Mouse (Mus musculus) adrenal gland, postnatal 25 days (tissue): ENCODE measurements around the gene Eme2. TPM values are rescaled to one million over a fixed set of nuclear protein-coding genes. Genes with fewer than 3 reads are reported as not detected.

Experiments
- DNase-seq: peaks from one replicate; pipeline ENCODE4 v3.0.0; 2021; ENCODE audit warnings: mixed read lengths
- total RNA-seq: library from RNA; stranded (reverse); gene quantifications from 2 replicates; pipeline ENCODE4 v1.2.3, GENCODE M21; 2021

Gene Eme2
- total RNA-seq, 1 experiment from 2014 or later: 69.2 TPM

GRCm38 (mm10) chr17:24896241-24896992 lies 1.5 kb upstream of the Eme2 start, which contains the start of gene Nme3:
Nme3 (plus strand) TSS chr17:24896500.
- peak; percentile 83 for DNase-seq

DNA sequence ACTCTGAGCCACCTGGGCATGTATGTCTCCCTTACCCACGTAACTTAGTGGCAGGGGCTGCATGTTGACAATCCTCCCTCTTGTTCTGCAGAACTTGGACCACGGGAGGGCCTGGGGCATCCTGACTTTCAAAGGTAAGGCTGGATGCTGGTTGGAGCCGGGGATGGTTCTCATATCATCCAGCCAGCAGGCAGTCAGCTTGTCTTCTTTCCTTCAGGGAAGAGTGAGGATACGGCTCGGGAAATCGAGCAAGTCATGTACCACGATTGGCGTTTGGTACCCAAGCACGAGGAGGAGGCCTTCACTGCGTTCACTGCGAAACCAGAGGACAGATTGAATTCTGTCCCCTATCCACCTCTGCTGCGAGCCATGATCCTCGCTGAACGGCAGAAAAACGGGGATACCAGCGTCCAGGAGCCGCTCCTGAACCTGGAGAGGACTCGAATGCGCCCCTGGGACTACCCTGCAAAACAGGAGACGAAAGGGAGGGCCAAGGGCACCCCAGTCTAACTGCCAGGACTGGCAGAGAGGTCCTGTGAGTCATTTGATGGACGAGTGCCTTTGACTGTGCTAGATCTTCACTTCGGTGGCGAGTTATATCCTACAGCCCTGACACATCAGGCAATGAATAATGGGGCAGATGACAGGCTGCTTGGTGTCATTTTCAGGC lies 819 bp upstream of the Eme2 start:
- DNase-seq: peak; percentile 57

DNA sequence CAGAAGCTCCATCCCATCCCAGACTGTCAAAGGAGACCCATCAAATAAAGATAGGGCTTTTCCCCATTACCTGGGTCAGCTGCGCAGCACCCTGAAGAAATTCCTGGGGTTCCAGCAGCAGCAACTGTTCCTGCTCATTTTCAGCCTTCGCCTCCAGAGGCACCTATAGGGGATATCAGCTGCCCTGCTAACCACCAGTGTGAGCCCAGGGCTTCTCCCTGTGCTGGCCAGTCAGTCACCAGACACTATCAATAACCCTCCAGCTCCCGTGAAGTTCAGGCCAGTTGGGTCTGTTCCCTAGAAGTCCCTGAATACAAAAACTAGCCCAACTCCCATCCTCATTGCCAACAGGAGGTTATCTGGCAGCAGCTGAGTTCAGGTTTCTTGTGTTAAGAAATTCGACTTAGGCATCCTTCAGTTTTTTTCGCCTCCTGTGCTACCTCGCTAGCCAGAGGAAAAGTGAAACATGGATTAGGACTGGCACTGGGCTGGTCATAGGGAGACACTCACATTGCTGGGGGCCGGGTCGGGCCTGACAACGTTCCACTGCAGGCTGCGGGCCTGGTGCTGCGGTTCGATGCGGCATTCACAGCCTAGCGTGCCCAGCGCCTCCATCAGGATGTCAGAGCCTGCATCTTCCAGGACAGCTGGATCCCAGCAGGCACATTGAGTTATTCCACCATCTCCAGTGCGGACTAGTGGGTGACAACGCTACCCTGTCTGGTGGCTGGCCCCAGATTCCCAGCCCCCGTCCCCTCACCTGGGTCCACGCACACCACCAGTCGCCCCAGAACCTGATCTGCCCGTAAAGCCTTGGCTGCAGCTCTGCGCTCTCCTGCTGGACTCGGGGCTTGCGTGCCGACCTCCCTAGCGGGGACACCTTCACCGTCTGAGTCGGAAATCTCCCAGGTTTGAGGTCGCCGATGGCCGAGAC lies 559 bp downstream of the Eme2 start:
- DNase-seq: no peak

GRCm38 (mm10) chr17:24893276-24893675 lies 1.6 kb downstream of the Eme2 start:
- DNase-seq: no peak

DNA sequence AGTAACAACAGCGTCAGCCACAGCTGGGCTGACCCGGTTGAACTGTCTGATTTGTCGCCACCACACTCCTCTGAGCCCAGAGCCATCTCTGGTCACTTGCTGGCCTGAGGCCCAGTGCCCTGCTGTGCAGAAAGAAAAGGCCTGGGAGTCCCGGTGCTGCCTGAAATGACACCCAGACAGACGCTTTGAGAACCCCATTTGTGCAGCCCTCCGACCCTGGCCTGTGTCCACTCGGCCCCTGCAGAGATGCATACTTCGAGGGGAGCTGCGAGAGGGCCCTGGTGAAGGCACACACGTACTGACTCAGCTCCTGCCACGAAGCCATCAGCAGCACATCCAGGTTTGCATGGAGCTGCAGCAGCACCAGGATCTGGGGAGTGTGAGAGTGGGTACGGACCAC lies 2.1 kb downstream of the Eme2 start:
- DNase-seq: no peak

- DNase-seq: no peak
Observed at GRCm38 (mm10) chr17:24891321-24891720, 3.6 kb downstream of the Eme2 start.

DNA sequence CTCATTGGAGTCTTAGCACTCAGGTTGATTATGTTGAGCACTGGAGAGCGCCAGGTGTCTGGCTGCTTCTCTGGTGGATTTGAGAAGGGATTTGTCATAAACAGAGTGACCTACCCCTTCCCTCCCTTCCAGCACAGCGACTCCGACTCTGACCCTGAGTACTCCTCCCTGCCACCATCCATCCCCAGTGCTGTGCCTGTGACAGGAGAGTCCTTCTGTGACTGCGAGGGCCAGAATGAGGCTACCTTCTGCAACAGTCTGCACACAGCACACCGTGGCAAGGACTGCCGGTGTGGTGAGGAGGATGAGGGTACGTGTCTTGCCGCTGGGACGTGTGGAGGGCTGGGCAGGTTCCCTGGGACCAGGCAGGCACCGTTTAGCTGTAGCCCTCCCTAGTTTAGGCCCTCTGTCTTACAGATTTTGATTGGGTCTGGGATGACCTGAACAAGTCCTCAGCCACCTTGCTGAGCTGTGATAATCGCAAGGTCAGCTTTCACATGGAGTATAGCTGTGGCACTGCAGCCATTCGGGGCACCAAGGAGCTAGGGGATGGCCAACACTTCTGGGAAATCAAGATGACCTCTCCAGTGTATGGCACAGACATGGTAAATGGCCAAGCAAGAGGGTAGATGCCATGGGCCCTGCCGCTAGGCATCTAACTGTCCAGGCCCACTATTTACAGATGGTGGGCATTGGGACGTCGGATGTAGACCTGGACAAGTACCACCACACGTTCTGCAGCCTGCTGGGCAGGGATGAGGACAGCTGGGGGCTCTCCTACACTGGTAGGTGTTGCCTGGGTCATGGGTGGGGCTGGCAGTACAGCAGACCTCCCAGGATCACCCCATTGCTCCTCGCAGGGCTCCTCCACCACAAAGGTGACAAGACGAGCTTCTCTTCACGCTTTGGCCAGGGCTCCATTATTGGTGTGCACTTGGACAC lies 4.5 kb downstream of the Eme2 start:
- DNase-seq: no peak

GRCm38 (mm10) chr17:24888862-24889261 lies 6.0 kb downstream of the Eme2 start:
- no peak for DNase-seq

DNA sequence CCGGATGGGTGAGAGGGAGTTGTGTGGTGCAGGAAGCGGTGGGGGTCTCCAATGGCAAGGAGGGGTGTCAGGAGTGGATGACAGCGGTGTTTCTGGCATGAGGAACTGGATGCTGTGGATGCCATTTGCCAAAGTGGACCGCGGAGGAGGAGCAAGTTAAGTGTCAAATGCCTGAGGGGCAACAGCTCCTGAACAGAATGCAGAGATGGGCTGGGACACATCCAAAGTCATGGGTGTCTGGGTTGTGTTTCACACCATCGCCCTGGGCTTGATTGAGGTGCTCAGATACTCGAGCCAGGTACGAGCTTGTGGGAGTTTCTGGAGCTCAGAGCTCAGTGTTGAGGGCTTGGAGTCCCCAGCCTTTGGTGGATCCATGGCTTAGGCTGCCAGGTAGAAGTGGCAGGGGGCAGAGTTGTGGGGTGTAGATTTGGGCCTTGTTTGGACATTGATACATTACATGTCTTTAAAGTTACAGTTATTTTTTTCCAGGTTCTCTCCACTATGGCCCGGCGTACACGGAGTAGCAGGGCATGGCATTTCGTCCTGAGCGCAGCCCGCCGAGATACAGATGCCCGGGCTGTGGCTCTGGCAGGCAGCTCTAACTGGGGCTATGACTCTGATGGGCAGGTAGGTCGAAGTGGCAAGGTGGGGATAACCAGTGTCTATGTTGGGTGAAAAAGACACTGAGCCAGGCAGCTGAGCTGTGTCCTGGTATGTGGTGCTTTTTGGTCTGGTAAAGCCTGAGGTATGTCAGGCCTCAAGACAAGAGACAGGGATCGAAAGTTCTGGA lies 7.4 kb downstream of the Eme2 start:
- DNase-seq: no peak

DNA sequence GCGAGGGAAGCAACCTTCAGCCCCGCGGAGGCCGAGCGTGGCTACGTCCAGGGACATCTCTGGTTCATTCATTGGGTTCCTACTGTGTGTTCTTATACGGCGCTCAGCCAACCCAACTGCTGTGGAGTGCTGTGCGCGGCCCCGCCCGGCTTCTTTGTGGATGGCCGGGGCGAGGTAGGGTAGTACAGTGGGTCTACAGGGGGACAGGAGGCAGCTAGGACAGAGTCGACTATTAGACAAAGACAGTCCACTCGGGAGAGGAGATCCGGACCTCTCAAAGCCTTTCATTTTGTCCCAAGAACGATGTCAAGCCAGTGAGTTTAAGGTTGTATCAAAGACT lies 8.0 kb downstream of the Eme2 start:
- no peak for DNase-seq

- DNase-seq: peak; percentile 98
Observed at GRCm38 (mm10) chr17:24886134-24886931, 8.6 kb downstream of the Eme2 start, which contains the start of the genes Nubp2 and Spsb3. Nubp2 (minus strand) TSS chr17:24886349. Spsb3 (plus strand) TSS chr17:24886643.

- DNase-seq: no peak
Observed at GRCm38 (mm10) chr17:24885356-24886133, 9.3 kb downstream of the Eme2 start.

GRCm38 (mm10) chr17:24884391-24884790 lies 10.5 kb downstream of the Eme2 start:
- DNase-seq: no peak

GRCm38 (mm10) chr17:24881738-24882440 lies 13.0 kb downstream of the Eme2 start:
- DNase-seq: no peak

DNA sequence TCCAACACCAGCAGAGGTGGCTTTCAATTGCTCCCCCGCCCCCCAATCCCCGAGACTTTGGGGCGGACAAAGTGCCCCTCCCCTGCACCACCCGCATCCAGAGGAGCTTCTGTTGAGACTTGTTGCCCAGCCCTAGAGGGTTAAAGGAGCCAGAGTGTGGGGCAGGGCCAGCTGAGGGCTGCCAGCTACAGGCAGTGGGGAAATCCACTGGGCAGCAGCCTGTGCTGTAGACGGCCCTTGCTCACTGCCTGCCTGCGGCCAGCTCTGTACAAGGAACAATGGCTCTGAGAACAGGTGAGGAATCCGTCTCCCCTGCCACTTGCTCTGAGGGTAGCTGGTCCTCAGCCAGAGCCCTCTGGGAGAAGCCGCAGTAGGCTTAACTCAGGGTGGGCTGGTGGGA lies 16.4 kb downstream of the Eme2 start:
- DNase-seq: no peak

DNA sequence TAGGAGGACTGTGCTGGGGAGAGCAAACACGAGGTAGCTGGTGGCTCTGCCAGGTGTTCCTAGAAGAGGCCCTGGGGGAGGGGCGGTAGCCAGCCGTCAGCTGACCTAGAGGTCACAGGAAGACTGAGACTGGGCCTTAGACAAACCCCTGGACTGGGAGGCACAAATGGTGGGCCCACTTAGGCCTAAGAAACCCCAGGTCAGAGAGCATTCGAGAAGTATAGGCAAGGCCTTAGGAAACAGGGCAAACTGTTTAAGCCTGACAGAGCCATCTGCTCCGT lies 16.8 kb downstream of the Eme2 start:
- DNase-seq: no peak

DNA sequence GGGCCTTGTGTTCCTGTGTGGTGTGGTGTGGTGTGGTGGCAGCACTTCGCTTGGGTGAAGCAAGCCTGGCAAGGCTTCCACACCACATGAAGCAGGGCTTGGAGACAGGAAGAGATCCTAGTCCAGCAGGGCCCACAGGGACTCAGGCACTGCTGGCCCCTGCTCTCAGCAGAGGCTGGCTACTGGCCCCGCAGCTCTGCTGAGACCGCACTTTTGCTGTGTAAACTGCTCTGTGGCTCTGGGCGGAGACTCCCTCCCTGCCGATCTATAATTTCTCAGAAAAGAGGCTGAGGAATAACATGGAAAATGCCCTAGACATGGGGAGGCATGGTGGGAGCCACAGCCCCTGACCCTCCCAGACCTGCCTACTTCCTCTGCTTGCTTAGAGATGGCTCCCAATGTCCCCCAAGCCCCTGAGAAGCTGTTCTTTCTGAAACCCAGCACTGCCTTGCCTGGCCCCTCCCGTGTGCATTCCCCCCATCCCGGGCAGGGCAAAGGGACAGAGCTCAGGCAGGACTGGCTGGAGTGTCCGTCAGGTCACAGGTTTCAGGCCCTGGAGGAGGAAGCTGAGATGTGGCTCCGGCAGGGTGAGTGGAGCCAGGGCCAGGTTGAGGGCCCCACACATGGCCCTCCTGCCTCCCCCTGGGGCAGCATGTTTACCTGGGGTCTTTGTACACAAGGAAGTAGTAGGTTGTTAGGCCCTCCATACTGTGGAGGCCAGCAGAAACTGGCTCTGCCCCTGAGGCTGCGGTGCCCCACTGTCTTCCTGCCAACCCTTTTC lies 17.4 kb downstream of the Eme2 start:
- DNase-seq: no peak

GRCm38 (mm10) chr17:24874989-24875388 lies 19.9 kb downstream of the Eme2 start:
- no peak for DNase-seq
